Mouse (Mus musculus) liver, postnatal 0 days (tissue): ENCODE measurements around the gene Chst11. TPM values are rescaled to one million over a fixed set of nuclear protein-coding genes. Genes with fewer than 3 reads are reported as not detected.

Experiments
- ATAC-seq: fragments of 200-750 bp; cut with Nextera tagmentation; 2 replicates; pipeline ENCODE4 v1.8.0; 2017; ENCODE audit warnings: mild to moderate bottlenecking, moderate library complexity
- DNase-seq: peaks from one replicate; pipeline ENCODE4 v3.0.0-alpha.2; 2016
- H3K27ac ChIP-seq: fragments of 300-500 bp; sonication (generic); 2 replicates; pipeline ENCODE4 v1.5.1; 2014; ENCODE audit warnings: antibody characterized with exemption, moderate library complexity, mild to moderate bottlenecking, low read depth
- H3K27me3 ChIP-seq: fragments of 300-500 bp; sonication (generic); 2 replicates; pipeline ENCODE4 v1.6.1; 2014; ENCODE audit warnings: low read length, control low read depth, mixed read lengths; ENCODE audit not compliant: insufficient read depth
- H3K36me3 ChIP-seq: fragments of 300-500 bp; sonication (generic); replicated peaks from 2 replicates; pipeline ENCODE4 v1.6.1; 2014; ENCODE audit warnings: mild to moderate bottlenecking, control low read depth, low read length, moderate library complexity, mixed read lengths; ENCODE audit not compliant: insufficient read depth
- H3K4me1 ChIP-seq: fragments of 300-500 bp; sonication (generic); 2 replicates; pipeline ENCODE4 v1.6.1; 2014; ENCODE audit warnings: antibody characterized with exemption, mild to moderate bottlenecking, control low read depth; ENCODE audit not compliant: insufficient read depth
- H3K4me2 ChIP-seq: fragments of 300-500 bp; sonication (generic); 2 replicates; pipeline ENCODE4 v1.6.1; 2014; ENCODE audit warnings: low read depth, mild to moderate bottlenecking, low read length, moderate library complexity, mixed read lengths
- H3K4me3 ChIP-seq: fragments of 300-500 bp; sonication (generic); 2 replicates; pipeline ENCODE4 v1.5.1; 2014; ENCODE audit warnings: low read depth, low read length
- H3K9ac ChIP-seq: fragments of 300-500 bp; sonication (generic); replicated peaks from 2 replicates; pipeline ENCODE4 v1.6.1; 2014; ENCODE audit warnings: mild to moderate bottlenecking, moderate library complexity
- H3K9me3 ChIP-seq: fragments of 300-500 bp; sonication (generic); 2 replicates; pipeline ENCODE4 v1.6.1; 2016; ENCODE audit warnings: mild to moderate bottlenecking, control low read depth, low read length, mixed read lengths
- CTCF ChIP-seq: sonication (generic); IDR thresholded peaks from 2 replicates; pipeline ENCODE4 v1.5.1; 2016; ENCODE audit warnings: antibody characterized with exemption, low read depth
- EP300 ChIP-seq: IDR thresholded peaks from 2 replicates; pipeline ENCODE4 v1.6.1; 2016; ENCODE audit warnings: antibody characterized with exemption, low read depth, mild to moderate bottlenecking
- WGBS: fragments of 180-500 bp; shearing (Covaris S2); extraction: QIAGEN DNeasy Blood & Tissue Kit; methylation state at CpG from one replicate; pipeline ENCODE4 v1.1.7; 2014; ENCODE audit not compliant: insufficient replicate concordance; 5-methylcytosine and 5-hydroxymethylcytosine counted together
- polyA plus RNA-seq: library from polyadenylated mRNA; unstranded; fragments of >200 nt; fragmentation: Nextera tagmentation; extraction: Ambion mirVana; gene quantifications from 2 replicates; pipeline ENCODE4 v1.2.1, GENCODE M21; 2015

The Chst11 gene
- polyA plus RNA-seq, 1 experiment from 2014 or later: 0.40 TPM

GRCm38 (mm10) chr10:83149342-83150178 is 164.3 kb downstream of the Chst11 start:
- Histone ChIP-seq H3K27ac (no peak overlapping the region), H3K9ac (no peak overlapping the region), H3K4me3 (no peak overlapping the region), H3K4me1 (peaks cover 12% of the 10 kb centered on the region), H3K4me2 (no peak overlapping the region), H3K36me3 (no peaks in the 10 kb centered on the region), H3K27me3 (no peaks in the 10 kb centered on the region), H3K9me3 (no peaks in the 10 kb centered on the region)
- DNase-seq (no peak), ATAC-seq (no peak)
- WGBS: 53% methylated on average over 12 of the region's 12 CpGs
- no peak for TF ChIP-seq CTCF
- no peak for TF ChIP-seq EP300

GRCm38 (mm10) chr10:83150587-83150986 is 165.3 kb downstream of the Chst11 start:
- Histone ChIP-seq H3K9ac (no peak overlapping the region), H3K27ac (no peak overlapping the region), H3K4me1 (peaks cover 12% of the 10 kb centered on the region), H3K4me2 (no peak overlapping the region), H3K36me3 (no peaks in the 10 kb centered on the region), H3K27me3 (no peaks in the 10 kb centered on the region), H3K4me3 (no peak overlapping the region), H3K9me3 (no peaks in the 10 kb centered on the region)
- WGBS: 93% methylated on average over 7 of the region's 7 CpGs
- ATAC-seq (no peak), DNase-seq (no peak)
- TF ChIP-seq CTCF: no peak
- TF ChIP-seq EP300: no peak

GRCm38 (mm10) chr10:83151362-83151761 is 166.1 kb downstream of the Chst11 start:
- H3K9me3 ChIP-seq: no peaks in the 10 kb centered on the region
- no peak for DNase-seq
- peaks cover 12% of the 10 kb centered on the region for H3K4me1 ChIP-seq
- ATAC-seq: no peak
- H3K36me3 ChIP-seq: no peaks in the 10 kb centered on the region
- H3K27ac ChIP-seq: no peak overlapping the region
- TF ChIP-seq EP300 (no peak), CTCF (no peak)
- no peak overlapping the region for H3K9ac ChIP-seq
- H3K4me3 ChIP-seq: no peak overlapping the region
- H3K27me3 ChIP-seq: no peaks in the 10 kb centered on the region
- H3K4me2 ChIP-seq: no peak overlapping the region
- WGBS: 87% methylated on average over 6 of the region's 6 CpGs

- 51% methylated on average over 16 of the region's 16 CpGs for WGBS
- no peak overlapping the region for H3K9ac ChIP-seq
- no peak overlapping the region for H3K4me2 ChIP-seq
- ATAC-seq (no peak), DNase-seq (no peak)
- no peaks in the 10 kb centered on the region for H3K36me3 ChIP-seq
- no peaks in the 10 kb centered on the region for H3K9me3 ChIP-seq
- H3K27me3 ChIP-seq: no peaks in the 10 kb centered on the region
- H3K27ac ChIP-seq: no peak overlapping the region
- peaks cover 12% of the 10 kb centered on the region for H3K4me1 ChIP-seq
- no peak overlapping the region for H3K4me3 ChIP-seq
- TF ChIP-seq CTCF: no peak
Observed at GRCm38 (mm10) chr10:83151896-83152685, 166.8 kb downstream of the Chst11 start.

- TF ChIP-seq CTCF (no peak), EP300 (no peak)
- no peak for DNase-seq
- peaks cover 12% of the 10 kb centered on the region for H3K4me1 ChIP-seq
- no peak overlapping the region for H3K4me3 ChIP-seq
- H3K9me3 ChIP-seq: no peaks in the 10 kb centered on the region
- no peak overlapping the region for H3K9ac ChIP-seq
- WGBS: 81% methylated on average over 1 of the region's 1 CpGs
- H3K27me3 ChIP-seq: no peaks in the 10 kb centered on the region
- H3K27ac ChIP-seq: no peak overlapping the region
- H3K36me3 ChIP-seq: no peaks in the 10 kb centered on the region
- no peak for ATAC-seq
- H3K4me2 ChIP-seq: no peak overlapping the region
Observed at GRCm38 (mm10) chr10:83152723-83153122, 167.4 kb downstream of the Chst11 start.

GRCm38 (mm10) chr10:83153374-83153773 is 168.1 kb downstream of the Chst11 start:
- H3K4me2 ChIP-seq: peak overlapping the region; percentile 50; the same call in 1 of the 2 replicates
- H3K27ac ChIP-seq: peak overlapping the region; percentile 57; the same call in 1 of the 2 replicates
- no peaks in the 10 kb centered on the region for H3K36me3 ChIP-seq
- 0 out of 2 replicates have a peak overlapping the region, but pooled peaks have one; percentile 8 for H3K4me3 ChIP-seq
- H3K9ac ChIP-seq: no peak overlapping the region
- H3K4me1 ChIP-seq: peaks cover 12% of the 10 kb centered on the region
- TF ChIP-seq CTCF (no peak), EP300 (no peak)
- no peak for DNase-seq
- H3K27me3 ChIP-seq: no peaks in the 10 kb centered on the region
- ATAC-seq: no peak
- no peaks in the 10 kb centered on the region for H3K9me3 ChIP-seq
- WGBS: 63% methylated on average over 5 of the region's 5 CpGs
